13 mouse cellular contexts compared by ENCODE assay signal in the genomic region with DNA sequence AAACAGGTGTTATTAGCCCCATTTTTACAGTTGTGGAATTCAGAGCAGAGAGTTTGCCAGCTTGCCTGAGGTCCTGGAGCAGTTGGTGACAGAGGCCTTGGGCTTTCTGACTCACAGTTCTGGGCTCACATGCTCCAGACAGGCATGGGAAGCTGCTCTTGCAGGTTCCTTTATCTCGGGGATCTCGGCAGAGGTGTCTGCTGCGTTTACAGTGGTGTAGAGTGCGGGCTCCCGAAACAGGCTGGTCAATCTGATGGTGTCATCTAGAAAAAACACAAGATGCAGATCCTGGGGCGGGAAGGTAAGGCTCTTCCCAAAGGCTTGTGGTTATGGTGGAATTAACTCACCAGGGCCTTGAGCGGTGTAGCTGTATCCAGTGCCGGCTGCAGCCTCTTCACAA. TPM values are rescaled to one million over a fixed set of nuclear protein-coding genes. Genes with fewer than 3 reads are reported as not detected.
DNase-seq lines count a peak whose midpoint lies in the region; ATAC-seq and TF ChIP-seq lines count a peak whose summit lies in the region.
"Had no signal": no experiment of that assay in that cellular context is flagged by ENCODE, and none has a peak within 500 bp of the region (broad histone marks: within the 10 kb centered on the region; RNA-seq: fewer than 3 reads in every experiment).

No protein-coding gene starts in this region.

- H3K4me3 ChIP-seq in kidney, postnatal 0 days (replicated peaks; ENCODE audit: low read depth, low read length) = no peak overlapping the region
- H3K4me3 ChIP-seq in CH12.LX (replicated peaks in 1 of 3; ENCODE audit: low read depth in 2 of 3, low read length in 2 of 3, poor library complexity in 1 of 3) (peak overlapping the region; percentile 3 to 61 (median 38)), ES-E14 (ENCODE audit: insufficient read depth in 1 of 2, low read depth in 1 of 2, low read length in 2 of 2, poor library complexity in 1 of 2, severe bottlenecking in 1 of 2) (peak overlapping the region in 1 of 2 experiments; percentile 45; a peak in 2 of 4 replicates)
- no peak overlapping the region for H3K4me3 ChIP-seq in intestine, embryonic 16.5 days (ENCODE audit: low read length)
- H3K4me3 ChIP-seq: embryonic facial prominence, embryonic 13.5 days; hindbrain, embryonic 13.5 days had no signal

- 70% methylated on average over 8 of the region's 8 CpGs for WGBS in kidney, postnatal 0 days
- 44% methylated on average over 8 of the region's 8 CpGs for WGBS in intestine, embryonic 16.5 days

- no peaks in the 10 kb centered on the region for H3K36me3 ChIP-seq in kidney, postnatal 0 days (ENCODE audit: insufficient read depth, low read length)
- peaks cover 0 to 36% of the 10 kb centered on the region in 2 experiments for H3K36me3 ChIP-seq in CH12.LX (replicated peaks in 1 of 2; ENCODE audit: control insufficient read depth in 1 of 2, insufficient read depth in 1 of 2, low read length in 1 of 2)
- H3K36me3 ChIP-seq in ES-E14 (ENCODE audit: control insufficient read depth, insufficient read depth, low read length, poor library complexity, severe bottlenecking) = peaks cover 2% of the 10 kb centered on the region; the same call in 1 of the 2 replicates
- peaks cover 2% of the 10 kb centered on the region; the same call in 1 of the 2 replicates for H3K36me3 ChIP-seq in intestine, embryonic 16.5 days (ENCODE audit: control insufficient read depth, insufficient read depth, low read length)
- H3K36me3 ChIP-seq: hindbrain, embryonic 13.5 days had no signal

- dilution Hi-C loops in CH12.LX (cut with MboI; ENCODE audit: extremely low pct_ligation_motif_present, extremely low pct_unique_long_range_greater_than_20kb, low sequenced_read_pairs) = no loop called here

- in situ Hi-C loops in CH12.LX (cut with MboI; ENCODE audit: low pct_ligation_motif_present, low pct_unique_long_range_greater_than_20kb, low sequenced_read_pairs) = no loop called here
- in situ Hi-C loops in ES-E14 (cut with MboI; ENCODE audit: low sequenced_read_pairs in 2 of 2, unreplicated experiment in 2 of 2) = no loop called here

- TF ChIP-seq EP300 in CH12.LX (IDR thresholded peaks at IDR 0.05; ENCODE audit: low read length) = no peak

- DNase-seq in kidney, postnatal 0 days (ENCODE audit: low spot score) = no peak
- DNase-seq in kidney, postnatal 10 days = no peak
- DNase-seq in CH12.LX (ENCODE audit: extremely low read depth) = no peak
- no peak for DNase-seq in ES-E14 (ENCODE audit: low read depth, low spot score)
- DNase-seq in testis, postnatal 10 days (ENCODE audit: low spot score) = no peak
- no peak for DNase-seq in left cerebral cortex, postnatal 10 days (ENCODE audit: extremely low spot score in 1 of 2, low spot score in 2 of 2)
- DNase-seq: cerebellum, adult 18-20 months; right cerebral cortex, postnatal 4 days; thymus, postnatal 36 days had no signal

- no peak overlapping the region for H3K9ac ChIP-seq in kidney, postnatal 0 days (ENCODE audit: low read depth, low read length)
- H3K9ac ChIP-seq in CH12.LX (ENCODE audit: insufficient read depth, low read depth) = peak overlapping the region; percentile 70
- H3K9ac ChIP-seq in ES-E14 (ENCODE audit: insufficient read depth, low read depth, low read length, poor library complexity, severe bottlenecking) = peak overlapping the region; percentile 56; the same call in 1 of the 2 replicates
- H3K9ac ChIP-seq in intestine, embryonic 16.5 days (ENCODE audit: low read depth, low read length) = peak overlapping the region; percentile 9
- H3K9ac ChIP-seq: embryonic facial prominence, embryonic 13.5 days; hindbrain, embryonic 13.5 days had no signal

- TF ChIP-seq RAD21 in CH12.LX (IDR thresholded peaks at IDR 0.05; ENCODE audit: low read depth, low read length) = no peak

- no peak overlapping the region for H3K4me2 ChIP-seq in kidney, postnatal 0 days (ENCODE audit: low read length)
- peak overlapping the region; percentile 92 for H3K4me2 ChIP-seq in CH12.LX (ENCODE audit: insufficient read depth, low read depth, poor library complexity, severe bottlenecking)
- H3K4me2 ChIP-seq in intestine, embryonic 16.5 days (ENCODE audit: low read depth, low read length) = 0 out of 2 replicates have a peak overlapping the region, but pooled peaks have one; percentile 50
- H3K4me2 ChIP-seq: embryonic facial prominence, embryonic 13.5 days; hindbrain, embryonic 13.5 days; midbrain, embryonic 11.5 days had no signal

- no peak for ATAC-seq in kidney, postnatal 0 days (replicated peaks; ENCODE audit: low FRiP score, low read depth)
- no peak for ATAC-seq in intestine, embryonic 16.5 days

- no peak for TF ChIP-seq CTCF in kidney, postnatal 0 days (IDR thresholded peaks at IDR 0.05; ENCODE audit: low read depth)
- no peak for TF ChIP-seq CTCF in CH12.LX (conservative IDR thresholded peaks at IDR 0.05 in 1 of 2, IDR thresholded peaks at IDR 0.05 in 1 of 2; ENCODE audit: low read depth in 2 of 2, low read length in 2 of 2)

- H3K27me3 ChIP-seq in kidney, postnatal 0 days (ENCODE audit: insufficient read depth, low read length) = no peaks in the 10 kb centered on the region
- H3K27me3 ChIP-seq in CH12.LX (replicated peaks) = no peaks in the 10 kb centered on the region
- H3K27me3 ChIP-seq in intestine, embryonic 16.5 days (replicated peaks; ENCODE audit: control insufficient read depth, insufficient read depth, low read length) = no peaks in the 10 kb centered on the region
- H3K27me3 ChIP-seq: embryonic facial prominence, embryonic 13.5 days; hindbrain, embryonic 13.5 days had no signal

- H3K9me3 ChIP-seq in kidney, postnatal 0 days (replicated peaks; ENCODE audit: low read length) = no peaks in the 10 kb centered on the region
- H3K9me3 ChIP-seq in CH12.LX (replicated peaks; ENCODE audit: low read length) = no peaks in the 10 kb centered on the region
- H3K9me3 ChIP-seq in ES-E14 (ENCODE audit: control insufficient read depth, insufficient read depth, low read depth, low read length) = no peaks in the 10 kb centered on the region
- H3K9me3 ChIP-seq in intestine, embryonic 16.5 days (ENCODE audit: control insufficient read depth, low read length) = no peaks in the 10 kb centered on the region
- H3K9me3 ChIP-seq: embryonic facial prominence, embryonic 13.5 days; hindbrain, embryonic 13.5 days had no signal

- H3K4me1 ChIP-seq in kidney, postnatal 0 days (replicated peaks; ENCODE audit: insufficient read depth, low read length) = peaks cover 38% of the 10 kb centered on the region
- peaks cover 11 to 69% of the 10 kb centered on the region in 2 experiments for H3K4me1 ChIP-seq in CH12.LX (ENCODE audit: control insufficient read depth in 1 of 2, insufficient read depth in 2 of 2)
- H3K4me1 ChIP-seq in ES-E14 (ENCODE audit: control insufficient read depth in 2 of 2, insufficient read depth in 2 of 2, low read length in 2 of 2, poor library complexity in 1 of 2) = peaks cover 5 to 25% of the 10 kb centered on the region in 2 experiments; a peak in 2 of 4 replicates
- peaks cover 44% of the 10 kb centered on the region for H3K4me1 ChIP-seq in intestine, embryonic 16.5 days (ENCODE audit: control insufficient read depth, insufficient read depth, low read length)

- H3K27ac ChIP-seq in kidney, postnatal 0 days = peak overlapping the region; percentile 65
- H3K27ac ChIP-seq in CH12.LX (ENCODE audit: insufficient read depth, low read depth) (no peak overlapping the region), ES-E14 (ENCODE audit: insufficient read depth, low read depth, low read length, poor library complexity, severe bottlenecking) (peak overlapping the region; percentile 70; the same call in 1 of the 2 replicates)
- peak overlapping the region; percentile 97 for H3K27ac ChIP-seq in intestine, embryonic 16.5 days (ENCODE audit: low read length)
- H3K27ac ChIP-seq: embryonic facial prominence, embryonic 13.5 days; hindbrain, embryonic 13.5 days had no signal

- no peak for TF ChIP-seq POLR2A in CH12.LX (IDR thresholded peaks at IDR 0.05; ENCODE audit: low read depth, low read length)

- intact Hi-C loops in left cerebral cortex, postnatal 10 days (cut with DNase I) = no loop called here

- peaks cover 83% of the 10 kb centered on the region for H3K79me2 ChIP-seq in CH12.LX (replicated peaks; ENCODE audit: control insufficient read depth, extremely low read depth, insufficient read depth, poor library complexity, severe bottlenecking)

TF ChIP-seq in CH12.LX, 34 proteins besides CTCF, POLR2A, EP300 and RAD21:
- no peak for TF ChIP-seq JUN (IDR thresholded peaks at IDR 0.05; ENCODE audit: insufficient read depth, low read depth, low read length)

TF ChIP-seq in ES-E14, 5 proteins besides CTCF, POLR2A, EP300 and RAD21:
- TF ChIP-seq ZNF384 (IDR thresholded peaks at IDR 0.05; ENCODE audit: low read depth, low read length) (no peak), MAFK (IDR thresholded peaks at IDR 0.05; ENCODE audit: insufficient read depth, low read depth, low read length) (no peak), HCFC1 (IDR thresholded peaks at IDR 0.05; ENCODE audit: borderline replicate concordance, insufficient read depth, low read length) (no peak), CHD2 (IDR thresholded peaks at IDR 0.05; ENCODE audit: low read depth, low read length) (no peak), ZC3H11A (IDR thresholded peaks at IDR 0.05; ENCODE audit: borderline replicate concordance, low read depth, low read length) (no peak)

RNA-seq across cellular contexts. Expression of gene Ppp2r5c, which starts 50.6 kb away (rescaled TPM):
- polyA plus RNA-seq in kidney, postnatal 0 days (2015; fragmentation: Nextera tagmentation; extraction: Ambion mirVana) = 126 and 133 TPM in 2 replicates
- total RNA-seq in CH12.LX (2012; rRNA removed) = 67.2 and 71.6 TPM in 2 replicates
- 111 and 122 TPM in 2 replicates for total RNA-seq in CH12.LX (2014; rRNA removed)
- polyA plus RNA-seq in CH12.LX (2012; ENCODE audit: insufficient read length, low read depth) = 78.5 and 97.7 TPM in 2 replicates
- total RNA-seq in ES-E14 (2012; rRNA removed) = 62.1 and 83.4 TPM in 2 replicates
- polyA plus RNA-seq in intestine, embryonic 16.5 days (2015; fragmentation: Nextera tagmentation; extraction: Ambion mirVana) = 129 and 133 TPM in 2 replicates
- total RNA-seq in left cerebral cortex, postnatal 10 days (2021) = 100 to 1,000 TPM; 237 to 246 TPM

Comparison
In these comparisons a context has a peak if more than half of its experiments do, and no peak if none do; other contexts are left out.
1. H3K4me3 ChIP-seq: peak in CH12.LX (3 of 3); none in kidney, postnatal 0 days (single experiment) and intestine, embryonic 16.5 days (single experiment).